Mouse (Mus musculus) thymus, adult 2 months (tissue): ENCODE measurements around the gene Pld6. TPM values are rescaled to one million over a fixed set of nuclear protein-coding genes. Genes with fewer than 3 reads are reported as not detected.

Experiments used
- DNase-seq: peaks from one replicate; pipeline ENCODE4 v3.0.0; 2021
- H3K27ac ChIP-seq: fragments of 200-500 bp; 2 replicates; pipeline ENCODE4 v1.5.1; 2012; ENCODE audit warnings: low read length, control low read depth; ENCODE audit not compliant: control insufficient read depth, insufficient read depth
- H3K27me3 ChIP-seq: fragments of 200-500 bp; 2 replicates; pipeline ENCODE4 v1.6.1; 2012; ENCODE audit warnings: mild to moderate bottlenecking, low read length, moderate library complexity, mixed read lengths; ENCODE audit not compliant: control insufficient read depth, insufficient read depth
- H3K36me3 ChIP-seq: fragments of 200-500 bp; 2 replicates; pipeline ENCODE4 v1.6.1; 2012; ENCODE audit warnings: mild to moderate bottlenecking, low read length, moderate library complexity; ENCODE audit not compliant: control insufficient read depth, insufficient read depth
- H3K4me1 ChIP-seq: fragments of 200-500 bp; replicated peaks from 2 replicates; pipeline ENCODE4 v1.6.1; 2012; ENCODE audit warnings: low read length; ENCODE audit not compliant: control insufficient read depth, insufficient read depth
- H3K4me3 ChIP-seq: fragments of 200-500 bp; 2 replicates; pipeline ENCODE4 v1.5.1; 2012; ENCODE audit warnings: mild to moderate bottlenecking, low read length, control low read depth, moderate library complexity; ENCODE audit not compliant: control insufficient read depth, insufficient read depth
- CTCF ChIP-seq: fragments of 200-500 bp; IDR thresholded peaks from 2 replicates; pipeline ENCODE4 v1.5.1; 2012; ENCODE audit warnings: mild to moderate bottlenecking, control low read depth, low read length, moderate library complexity, borderline replicate concordance; ENCODE audit not compliant: control insufficient read depth, poor library complexity, insufficient read depth; ENCODE audit errors: extremely low read depth
- POLR2A ChIP-seq: fragments of 200-500 bp; IDR thresholded peaks from 2 replicates; pipeline ENCODE4 v1.6.1; 2012; ENCODE audit warnings: mild to moderate bottlenecking, low read length, control low read depth, moderate library complexity; ENCODE audit not compliant: control insufficient read depth, poor library complexity, insufficient read depth; ENCODE audit errors: extremely low read depth
- WGBS: fragments of 180-500 bp; shearing (Covaris S2); methylation state at CpG from one replicate; pipeline ENCODE4 v1.1.7; 2018; 5-methylcytosine and 5-hydroxymethylcytosine counted together
- polyA plus RNA-seq: library from polyadenylated mRNA; depleted of rRNA; stranded (reverse); fragments of >200 nt; gene quantifications from 2 replicates; pipeline ENCODE4 v1.2.3, GENCODE M21; 2012

Pld6 gene
- polyA plus RNA-seq, 1 experiment = 2.0 TPM

DNA sequence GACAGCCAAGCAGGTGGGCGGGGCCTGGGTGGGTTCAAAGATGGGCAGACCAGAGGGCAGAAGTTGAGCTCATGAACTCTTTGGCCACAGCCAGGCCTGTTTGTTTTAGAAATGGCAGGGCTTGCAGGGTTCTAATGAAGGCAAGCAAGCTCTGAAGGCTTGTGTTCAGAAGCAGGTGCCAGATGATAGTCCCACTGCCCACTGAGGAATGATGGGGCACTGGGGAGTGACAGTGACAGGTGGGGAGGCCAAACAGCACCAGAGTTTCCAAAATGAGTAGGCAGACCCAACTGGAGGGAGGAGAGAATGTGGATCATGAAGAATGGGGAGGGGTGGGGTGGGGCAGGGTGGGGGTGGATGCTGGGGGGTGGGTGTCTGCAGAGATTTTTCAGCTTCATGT lies 17.8 kb upstream of the Pld6 start:
- Histone ChIP-seq H3K4me1 (peaks cover 6% of the 10 kb centered on the region), H3K27me3 (no peaks in the 10 kb centered on the region), H3K27ac (no peak overlapping the region), H3K36me3 (peaks cover 41% of the 10 kb centered on the region), H3K4me3 (no peak overlapping the region)
- DNase-seq = no peak
- no peak for TF ChIP-seq CTCF
- no peak for TF ChIP-seq POLR2A
- WGBS = 100% methylated on average over 1 of the region's 1 CpGs

GRCm38 (mm10) chr11:59804409-59805110 lies 17.1 kb upstream of the Pld6 start:
- H3K36me3 ChIP-seq = peaks cover 47% of the 10 kb centered on the region
- H3K4me3 ChIP-seq = no peak overlapping the region
- H3K27ac ChIP-seq = no peak overlapping the region
- TF ChIP-seq CTCF = no peak
- no peaks in the 10 kb centered on the region for H3K27me3 ChIP-seq
- 98% methylated on average over 22 of the region's 22 CpGs for WGBS
- peaks cover 6% of the 10 kb centered on the region for H3K4me1 ChIP-seq
- no peak for DNase-seq

DNA sequence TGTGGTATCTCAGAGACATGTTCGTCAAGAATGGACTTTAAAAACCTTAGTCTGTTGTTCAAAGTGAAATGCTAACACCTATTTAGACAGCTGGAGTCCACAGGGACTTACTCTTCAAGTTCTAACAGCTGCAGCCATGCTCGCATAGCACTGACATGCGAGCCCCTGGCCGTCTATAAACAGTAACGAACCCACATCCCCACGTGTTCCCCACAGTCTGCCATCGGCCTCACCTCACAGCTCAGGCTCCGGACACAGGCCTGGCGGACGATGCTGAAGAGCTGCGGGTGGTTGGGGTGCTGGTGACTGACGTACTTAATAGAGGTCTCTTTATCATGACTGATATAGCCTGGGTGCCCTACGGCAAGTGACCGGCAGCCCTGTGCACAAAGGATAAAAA lies 16.1 kb upstream of the Pld6 start:
- DNase-seq = no peak
- 97% methylated on average over 14 of the region's 14 CpGs for whole genome bisulfite sequencing
- TF ChIP-seq POLR2A = no peak
- no peak for TF ChIP-seq CTCF
- Histone ChIP-seq H3K4me1 (peaks cover 2% of the 10 kb centered on the region), H3K36me3 (peaks cover 58% of the 10 kb centered on the region), H3K4me3 (no peak overlapping the region), H3K27ac (no peak overlapping the region), H3K27me3 (no peaks in the 10 kb centered on the region)

DNA sequence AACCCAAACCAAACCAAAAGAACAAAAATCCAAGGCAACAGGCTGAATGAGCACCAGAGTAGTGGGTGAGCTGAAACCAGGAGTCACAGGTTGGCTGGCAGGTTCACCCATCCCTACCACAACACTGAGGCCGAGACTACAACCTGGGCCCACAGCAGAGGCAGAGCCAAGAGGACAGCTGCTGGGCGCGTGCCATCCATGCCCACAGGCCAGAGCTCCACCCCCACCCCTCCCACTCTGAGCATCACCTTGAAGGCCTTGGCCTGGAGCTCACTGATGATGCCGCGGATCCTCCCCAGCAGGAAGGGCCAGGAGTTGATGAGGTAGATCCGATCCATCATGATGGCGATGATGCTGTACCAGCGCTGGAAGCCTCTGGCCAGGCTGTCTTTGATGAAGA lies 14.4 kb upstream of the Pld6 start:
- WGBS = 97% methylated on average over 8 of the region's 8 CpGs
- H3K4me1 ChIP-seq = no peaks in the 10 kb centered on the region
- peaks cover 66% of the 10 kb centered on the region for H3K36me3 ChIP-seq

GRCm38 (mm10) chr11:59800412-59800811 lies 13.0 kb upstream of the Pld6 start:
- Histone ChIP-seq H3K27ac (no peak overlapping the region), H3K4me1 (no peaks in the 10 kb centered on the region), H3K4me3 (no peak overlapping the region), H3K36me3 (peaks cover 71% of the 10 kb centered on the region), H3K27me3 (no peaks in the 10 kb centered on the region)
- WGBS = 97% methylated on average over 10 of the region's 10 CpGs
- TF ChIP-seq CTCF (no peak), POLR2A (no peak)
- DNase-seq = no peak

More for the DNA sequence above, 14.4 kb upstream of the Pld6 start:
- H3K27me3 ChIP-seq = no peaks in the 10 kb centered on the region
- H3K27ac ChIP-seq = no peak overlapping the region
- DNase-seq = no peak
- TF ChIP-seq POLR2A (no peak), CTCF (no peak)
- no peak overlapping the region for H3K4me3 ChIP-seq

DNA sequence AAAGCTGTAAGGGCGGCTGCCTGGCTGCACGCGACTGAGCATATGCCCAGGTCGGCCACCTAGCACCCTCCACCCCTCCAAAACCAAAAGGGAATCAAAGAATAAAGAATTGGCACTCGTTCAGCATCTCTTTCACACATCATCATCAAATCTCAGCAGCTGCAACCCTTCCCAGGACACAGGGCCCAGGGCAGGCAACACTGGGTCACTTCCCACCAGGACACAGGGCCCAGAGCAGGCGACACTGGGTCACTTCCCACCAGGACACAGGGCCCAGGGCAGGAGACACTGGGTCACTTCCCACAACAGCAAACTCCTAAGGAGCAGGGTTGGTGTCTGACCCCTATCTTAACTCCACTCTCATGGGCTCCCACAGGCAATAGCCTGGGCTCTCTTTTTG lies 5.9 kb upstream of the Pld6 start:
- no peaks in the 10 kb centered on the region for H3K27me3 ChIP-seq
- TF ChIP-seq CTCF (no peak), POLR2A (no peak)
- DNase-seq = no peak
- no peak overlapping the region for H3K27ac ChIP-seq
- WGBS = 96% methylated on average over 6 of the region's 6 CpGs
- peaks cover 47% of the 10 kb centered on the region for H3K36me3 ChIP-seq
- H3K4me1 ChIP-seq = no peaks in the 10 kb centered on the region
- no peak overlapping the region for H3K4me3 ChIP-seq

DNA sequence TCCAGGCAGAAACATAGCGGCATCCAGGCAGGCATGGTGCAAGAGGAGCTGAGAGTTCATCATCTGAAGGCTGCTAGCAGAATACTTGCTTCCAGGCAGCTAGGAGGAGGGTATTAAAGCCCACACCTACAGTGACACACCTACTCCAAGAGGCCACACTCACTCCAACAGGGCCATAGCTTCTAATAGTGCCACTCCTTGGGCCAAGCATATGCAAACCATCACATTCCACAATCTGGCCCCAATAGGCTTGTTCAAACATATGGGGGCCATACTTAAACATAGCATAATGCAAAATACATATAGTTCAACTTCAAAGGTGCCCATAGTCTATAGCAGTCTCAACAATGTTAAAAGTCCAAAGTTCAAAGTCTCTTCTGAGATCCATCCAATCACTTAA lies 1.9 kb upstream of the Pld6 start:
- Histone ChIP-seq H3K27ac (no peak overlapping the region), H3K4me3 (no peak overlapping the region), H3K36me3 (peaks cover 16% of the 10 kb centered on the region), H3K4me1 (peaks cover 9% of the 10 kb centered on the region), H3K27me3 (no peaks in the 10 kb centered on the region)
- TF ChIP-seq POLR2A (no peak), CTCF (no peak)
- 100% methylated on average over 1 of the region's 1 CpGs for WGBS
- DNase-seq = no peak
